Mouse (Mus musculus): ENCODE measurements around the gene Emilin3. TPM values are rescaled to one million over a fixed set of nuclear protein-coding genes. Genes with fewer than 3 reads are reported as not detected.
"Not testable (repeated sequence)": the region's sequence is repeated elsewhere in the genome, so short reads cannot be mapped to it uniquely, and the experiment has no call there.

Gene Emilin3
- polyA plus RNA-seq (2016; fragmentation: Nextera tagmentation; extraction: Ambion mirVana) = 5.1 and 7.5 TPM in 2 replicates

DNA sequence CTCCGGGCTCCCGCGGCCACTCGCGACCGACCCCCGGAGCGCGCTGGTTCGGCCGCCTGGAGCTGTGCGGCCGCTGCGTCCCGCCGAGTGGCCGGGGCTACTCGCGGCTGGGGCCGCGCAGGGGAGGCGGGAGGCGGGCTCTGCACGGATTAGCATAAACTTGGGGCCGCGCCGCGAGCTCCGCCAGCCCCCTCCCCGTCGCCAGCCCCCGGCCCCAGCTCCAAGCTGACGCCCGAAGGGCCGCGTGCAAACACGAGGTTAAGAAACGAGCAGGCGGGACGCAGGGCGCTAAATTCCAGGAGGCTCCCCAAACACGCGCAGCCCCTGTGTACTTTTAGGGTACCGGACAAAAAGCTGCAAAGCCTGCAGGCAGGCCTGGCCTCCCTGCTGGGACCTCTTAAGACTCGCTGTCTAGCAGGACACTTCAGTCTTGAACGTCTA, at the start of gene Emilin3:
TSS of gene Emilin3 (minus strand) at position 98 of the 441 bp plus-strand sequence.
- Histone ChIP-seq H3K4me2 (replicated peaks) (peak within 1 kb of the TSS; percentile 94), H3K9me3 (replicated peaks) (no peaks in the 10 kb centered on the region), H3K36me3 (no peaks in the 10 kb centered on the region), H3K4me3 (peak within 1 kb of the TSS; percentile 54), H3K9ac (peak within 1 kb of the TSS; percentile 55), H3K4me1 (peaks cover 19% of the 10 kb centered on the region), H3K27ac (no peak within 1 kb of the TSS), H3K27me3 (peaks cover 72% of the 10 kb centered on the region)
- peak; percentile 66 for ATAC-seq (ENCODE audit: low FRiP score)
- under 1% methylated on average over 46 of the region's 46 CpGs for WGBS

DNA sequence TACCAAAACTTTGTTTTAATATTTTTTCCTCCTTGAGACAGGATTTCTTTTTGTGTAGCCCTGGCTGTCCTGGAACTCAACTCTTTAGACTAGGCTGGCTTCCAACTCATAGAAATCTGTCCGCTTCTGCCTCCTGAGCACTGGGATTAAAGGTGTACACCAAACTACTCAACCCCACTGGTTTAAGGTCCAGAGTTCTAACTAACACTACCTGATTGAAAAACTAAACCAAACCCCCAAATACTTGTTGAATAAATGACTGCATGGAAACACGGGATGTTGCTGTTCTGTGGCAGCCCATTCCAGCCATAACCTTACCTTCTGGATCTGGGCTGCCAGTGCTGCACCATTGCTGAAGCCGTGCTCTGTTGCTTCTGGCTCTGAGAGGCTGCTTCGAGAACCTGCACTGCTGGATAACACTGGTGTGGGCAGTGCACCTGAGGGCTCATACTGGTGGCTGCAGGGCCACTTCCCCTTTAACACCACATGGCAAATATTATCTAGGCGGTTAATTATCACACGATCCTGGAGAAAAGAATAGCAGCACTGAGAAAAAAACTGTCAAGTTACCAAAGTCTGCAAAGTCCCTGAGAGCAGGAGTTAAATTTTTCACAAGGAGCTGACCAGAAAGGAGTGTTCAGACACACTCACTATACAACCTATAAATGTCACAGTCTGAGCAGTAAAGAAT, 49.0 kb upstream of the Emilin3 start:
- WGBS = 93% methylated on average over 6 of the region's 6 CpGs
- peaks cover 69% of the 10 kb centered on the region for H3K36me3 ChIP-seq
- no peak overlapping the region for H3K27ac ChIP-seq
- ATAC-seq (ENCODE audit: low FRiP score) = no peak
- no peaks in the 10 kb centered on the region for H3K27me3 ChIP-seq
- H3K4me3 ChIP-seq = no peak overlapping the region
- no peaks in the 10 kb centered on the region for H3K9me3 ChIP-seq (replicated peaks)
- no peaks in the 10 kb centered on the region for H3K4me1 ChIP-seq
- no peak overlapping the region for H3K4me2 ChIP-seq (replicated peaks)
- H3K9ac ChIP-seq = no peak overlapping the region

DNA sequence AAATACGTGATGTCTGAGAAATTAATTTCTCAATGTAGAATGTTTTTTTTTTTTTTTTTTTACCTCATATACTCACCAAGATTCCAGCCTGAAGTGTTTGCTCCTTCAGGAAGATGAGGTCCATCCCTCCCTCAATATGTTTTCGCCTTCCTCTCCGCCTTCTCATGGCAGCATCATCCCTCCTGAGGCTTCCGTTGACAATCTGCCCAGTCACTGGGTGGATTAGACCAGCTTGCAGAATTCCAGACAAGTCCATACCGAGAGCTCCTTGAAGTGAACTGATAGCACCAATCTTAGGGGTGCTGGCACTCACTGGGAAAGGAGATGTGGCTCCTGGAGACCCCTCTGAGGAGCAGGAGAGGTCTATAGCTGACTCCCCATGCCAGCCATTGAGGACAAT, 47.8 kb upstream of the Emilin3 start:
- no peak for ATAC-seq (ENCODE audit: low FRiP score)
- Histone ChIP-seq H3K4me2 (replicated peaks) (no peak overlapping the region), H3K36me3 (peaks cover 69% of the 10 kb centered on the region), H3K27ac (no peak overlapping the region), H3K4me3 (no peak overlapping the region), H3K4me1 (no peaks in the 10 kb centered on the region), H3K27me3 (no peaks in the 10 kb centered on the region), H3K9ac (no peak overlapping the region), H3K9me3 (replicated peaks) (no peaks in the 10 kb centered on the region)
- WGBS = 94% methylated on average over 5 of the region's 5 CpGs

DNA sequence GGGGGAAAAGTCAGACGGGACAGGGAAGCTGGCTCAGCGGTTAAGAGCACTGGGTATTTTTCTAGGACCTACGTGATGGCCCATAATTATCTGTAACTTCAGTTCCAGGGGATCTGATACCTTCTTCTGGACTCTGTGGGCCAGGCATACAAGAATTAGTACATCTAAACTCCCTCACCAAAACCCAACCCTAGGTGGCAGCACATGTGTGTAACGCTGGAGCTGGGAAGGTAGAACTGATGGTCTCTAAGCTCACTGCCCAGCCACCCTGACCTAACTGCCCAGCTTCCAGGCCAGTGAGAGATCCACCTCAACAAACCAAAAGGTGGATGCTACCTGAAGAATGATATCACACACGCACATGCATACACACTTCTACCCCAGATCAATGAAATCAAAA, 46.6 kb upstream of the Emilin3 start:
- no peaks in the 10 kb centered on the region for H3K4me1 ChIP-seq
- H3K4me2 ChIP-seq (replicated peaks) = no peak overlapping the region
- H3K27me3 ChIP-seq = no peaks in the 10 kb centered on the region
- WGBS = 92% methylated on average over 5 of the region's 5 CpGs
- H3K4me3 ChIP-seq = no peak overlapping the region
- H3K27ac ChIP-seq = no peak overlapping the region
- no peaks in the 10 kb centered on the region for H3K9me3 ChIP-seq (replicated peaks)
- no peak overlapping the region for H3K9ac ChIP-seq
- H3K36me3 ChIP-seq = peaks cover 71% of the 10 kb centered on the region
- no peak for ATAC-seq (ENCODE audit: low FRiP score)

DNA sequence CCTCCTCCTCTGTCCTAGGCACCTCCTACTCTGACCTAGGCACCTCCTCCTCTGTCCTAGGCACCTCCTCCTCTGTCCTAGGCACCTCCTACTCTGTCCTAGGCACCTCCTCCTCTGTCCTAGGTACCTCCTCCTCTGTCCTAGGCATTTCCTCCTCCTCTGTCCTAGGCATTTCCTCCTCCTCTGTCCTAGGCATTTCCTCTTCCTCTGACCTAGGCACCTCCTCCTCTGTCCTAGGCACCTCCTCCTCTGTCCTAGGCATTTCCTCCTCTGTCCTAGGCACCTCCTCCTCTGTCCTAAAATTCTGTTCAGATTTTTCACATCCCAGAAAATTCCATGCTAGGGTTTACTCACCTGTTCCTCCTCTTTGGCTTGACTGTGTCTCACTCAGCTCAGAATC, 45.7 kb upstream of the Emilin3 start:
- ATAC-seq (ENCODE audit: low FRiP score); H3K27me3 ChIP-seq; H3K4me3 ChIP-seq; H3K27ac ChIP-seq; H3K4me1 ChIP-seq; H3K9ac ChIP-seq; H3K4me2 ChIP-seq (replicated peaks); H3K9me3 ChIP-seq (replicated peaks): not testable (repeated sequence)
- H3K36me3 ChIP-seq = peaks cover 76% of the 10 kb centered on the region

DNA sequence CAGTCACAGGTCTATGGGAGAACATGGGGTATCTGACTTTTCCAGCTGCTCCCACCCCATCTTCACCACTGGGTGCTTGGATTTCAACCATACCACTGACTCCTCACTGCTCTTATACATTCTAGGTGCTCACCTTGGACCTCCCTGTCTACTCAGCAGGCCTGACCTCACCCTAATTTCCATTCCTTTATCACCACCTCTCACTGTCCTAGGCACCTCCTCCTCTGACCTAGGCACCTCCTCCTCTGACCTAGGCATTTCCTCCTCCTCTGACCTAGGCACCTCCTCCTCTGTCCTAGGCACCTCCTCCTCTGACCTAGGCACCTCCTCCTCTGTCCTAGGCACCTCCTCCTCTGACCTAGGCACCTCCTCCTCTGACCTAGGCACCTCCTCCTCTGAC, 45.2 kb upstream of the Emilin3 start:
- not testable (repeated sequence) for H3K4me2 ChIP-seq (replicated peaks); ATAC-seq (ENCODE audit: low FRiP score); H3K27me3 ChIP-seq; H3K4me1 ChIP-seq; H3K27ac ChIP-seq; H3K4me3 ChIP-seq; H3K9ac ChIP-seq; H3K9me3 ChIP-seq (replicated peaks)
- peaks cover 76% of the 10 kb centered on the region for H3K36me3 ChIP-seq

DNA sequence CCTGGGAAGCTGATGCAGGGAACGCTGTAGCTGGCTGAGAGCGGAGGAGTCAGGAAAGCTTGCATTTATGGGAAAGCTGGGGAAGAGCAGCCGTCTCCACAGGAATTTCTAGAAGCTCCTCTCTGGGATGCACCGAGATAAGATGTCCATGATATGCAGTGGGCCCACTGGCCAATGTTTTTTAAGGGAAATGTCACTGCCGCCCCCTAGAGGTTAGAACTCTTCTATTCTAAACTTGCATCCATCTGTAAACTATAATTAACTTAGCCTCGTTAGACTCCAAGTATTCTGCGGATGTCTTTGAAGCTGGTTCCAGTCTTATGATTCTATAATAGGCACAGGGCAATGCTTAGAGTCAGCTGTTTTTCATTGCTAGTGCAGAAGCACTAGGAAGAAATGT, 43.2 kb upstream of the Emilin3 start:
- 76% methylated on average over 7 of the region's 7 CpGs for WGBS

DNA sequence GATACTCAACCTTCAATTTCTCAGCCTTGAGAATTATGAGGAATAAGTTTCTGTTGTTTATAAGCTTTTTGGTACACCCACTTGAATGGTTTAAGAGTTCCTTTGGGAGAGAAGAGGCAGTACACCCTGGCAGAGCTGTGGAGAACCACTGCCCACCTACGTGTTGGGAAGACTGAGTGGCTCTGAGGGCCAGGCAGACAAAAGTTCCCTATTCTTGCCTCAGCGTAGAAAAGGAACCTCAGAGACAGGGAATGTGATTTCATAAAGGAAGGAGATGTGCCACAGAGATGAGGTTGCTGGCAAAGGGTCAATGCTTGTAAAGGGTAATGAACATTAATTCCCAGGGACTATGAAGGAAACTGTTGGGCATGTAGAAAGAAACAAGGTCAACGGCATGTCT, 42.4 kb upstream of the Emilin3 start:
- Histone ChIP-seq H3K27me3 (no peaks in the 10 kb centered on the region), H3K4me1 (0 out of 2 replicates have a peak, but pooled peaks cover 2% of the 10 kb centered on the region), H3K9ac (no peak overlapping the region), H3K27ac (no peak overlapping the region), H3K4me2 (replicated peaks) (no peak overlapping the region), H3K9me3 (replicated peaks) (no peaks in the 10 kb centered on the region), H3K4me3 (no peak overlapping the region), H3K36me3 (peaks cover 74% of the 10 kb centered on the region)
- ATAC-seq (ENCODE audit: low FRiP score) = no peak
- WGBS = 96% methylated on average over 3 of the region's 3 CpGs

More for the DNA sequence above, 43.2 kb upstream of the Emilin3 start:
- Histone ChIP-seq H3K27ac (no peak overlapping the region), H3K4me2 (replicated peaks) (no peak overlapping the region), H3K9me3 (replicated peaks) (no peaks in the 10 kb centered on the region), H3K36me3 (peaks cover 73% of the 10 kb centered on the region), H3K4me1 (0 out of 2 replicates have a peak, but pooled peaks cover 2% of the 10 kb centered on the region), H3K27me3 (no peaks in the 10 kb centered on the region), H3K9ac (no peak overlapping the region), H3K4me3 (no peak overlapping the region)
- no peak for ATAC-seq (ENCODE audit: low FRiP score)

DNA sequence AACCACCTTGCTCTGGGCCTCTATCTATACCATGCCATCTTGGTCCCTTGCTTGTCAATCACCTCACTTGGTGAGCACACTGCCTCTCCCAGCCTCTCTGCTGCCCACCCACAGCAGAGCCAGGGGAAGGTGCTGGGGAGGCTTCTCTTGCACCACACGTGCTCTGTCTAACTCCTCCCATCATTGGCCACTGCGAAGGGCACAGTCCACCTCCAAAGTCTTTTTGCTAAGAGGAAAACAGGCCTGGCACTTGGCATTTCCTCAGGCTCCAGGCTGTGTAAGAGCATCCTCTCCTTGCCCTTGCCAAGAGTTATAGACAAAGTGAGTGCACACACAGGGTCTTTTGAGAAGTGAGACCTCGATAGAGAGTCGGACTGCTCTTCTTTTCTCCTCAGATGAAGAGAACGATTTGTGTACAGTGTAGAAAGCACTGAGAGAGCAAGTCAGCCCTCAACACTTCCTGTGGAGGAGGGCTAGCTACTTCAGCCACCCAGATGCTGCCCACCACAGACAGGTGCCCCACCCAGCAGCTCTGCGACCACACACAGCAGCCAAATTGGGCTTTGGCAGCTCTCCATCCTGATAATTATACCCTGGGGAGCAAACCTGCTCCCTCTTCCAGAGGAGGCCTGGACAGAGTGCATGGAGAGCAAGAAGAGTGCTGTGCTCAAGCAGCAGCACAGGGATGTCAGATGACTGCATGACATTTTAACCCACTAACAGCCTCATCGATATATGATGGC, 41.2 kb upstream of the Emilin3 start:
- H3K9me3 ChIP-seq (replicated peaks) = no peaks in the 10 kb centered on the region
- no peak overlapping the region for H3K27ac ChIP-seq
- ATAC-seq (ENCODE audit: low FRiP score) = no peak
- WGBS = 88% methylated on average over 7 of the region's 7 CpGs
- H3K4me3 ChIP-seq = no peak overlapping the region
- H3K4me1 ChIP-seq = 0 out of 2 replicates have a peak, but pooled peaks cover 2% of the 10 kb centered on the region
- no peak overlapping the region for H3K9ac ChIP-seq
- peaks cover 80% of the 10 kb centered on the region for H3K36me3 ChIP-seq
- no peak overlapping the region for H3K4me2 ChIP-seq (replicated peaks)
- no peaks in the 10 kb centered on the region for H3K27me3 ChIP-seq

DNA sequence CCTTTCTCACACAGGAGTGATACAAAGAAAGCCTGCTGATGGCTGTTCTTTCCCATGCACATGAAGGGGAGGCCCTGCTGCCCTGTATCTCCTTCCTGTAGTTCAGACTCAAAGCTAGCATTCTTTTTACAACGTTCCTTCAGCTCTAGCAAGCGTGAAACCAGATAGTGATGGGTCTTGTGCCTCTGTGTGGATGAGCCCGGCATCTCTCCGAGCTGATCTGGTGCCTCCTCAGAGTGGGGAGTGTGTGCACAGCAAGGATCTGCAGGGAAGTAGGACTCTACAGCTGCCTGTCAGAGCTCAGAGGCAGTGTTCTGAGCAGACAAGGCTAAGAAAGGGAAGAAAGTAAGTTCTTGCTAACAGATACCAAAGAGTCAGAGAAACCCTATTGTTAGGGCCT, 39.5 kb upstream of the Emilin3 start:
- no peak for ATAC-seq (ENCODE audit: low FRiP score)
- Histone ChIP-seq H3K4me3 (no peak overlapping the region), H3K9me3 (replicated peaks) (no peaks in the 10 kb centered on the region), H3K27me3 (no peaks in the 10 kb centered on the region), H3K9ac (no peak overlapping the region), H3K36me3 (peaks cover 81% of the 10 kb centered on the region), H3K27ac (no peak overlapping the region), H3K4me2 (replicated peaks) (no peak overlapping the region), H3K4me1 (0 out of 2 replicates have a peak, but pooled peaks cover 2% of the 10 kb centered on the region)
- WGBS = 82% methylated on average over 4 of the region's 4 CpGs

DNA sequence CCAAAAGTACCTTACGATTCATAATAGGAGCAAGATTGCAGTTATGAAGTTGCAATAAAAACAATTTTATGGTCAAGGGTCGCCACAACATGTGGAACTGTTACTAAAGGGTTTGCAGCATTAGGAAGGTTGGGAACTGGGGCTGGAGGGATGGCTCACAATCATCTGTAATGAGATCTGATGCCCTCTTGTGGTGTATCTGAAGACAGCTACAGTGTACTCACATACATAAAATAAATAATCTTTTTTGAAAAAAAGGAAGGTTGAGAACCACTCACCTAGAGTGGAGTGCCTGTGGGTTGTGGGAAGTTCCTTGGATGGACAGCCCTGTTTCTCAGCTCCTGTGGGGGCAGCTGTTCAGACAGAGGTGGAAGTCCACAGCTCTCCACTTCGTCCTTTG, 30.3 kb upstream of the Emilin3 start:
- H3K36me3 ChIP-seq = peaks cover 14% of the 10 kb centered on the region
- no peaks in the 10 kb centered on the region; the same call in 1 of the 2 replicates for H3K4me1 ChIP-seq
- no peak for ATAC-seq (ENCODE audit: low FRiP score)
- no peak overlapping the region for H3K27ac ChIP-seq
- H3K9me3 ChIP-seq (replicated peaks) = no peaks in the 10 kb centered on the region
- 72% methylated on average over 3 of the region's 3 CpGs for WGBS
- no peak overlapping the region for H3K4me3 ChIP-seq
- no peak overlapping the region for H3K9ac ChIP-seq
- H3K27me3 ChIP-seq = no peaks in the 10 kb centered on the region
- H3K4me2 ChIP-seq (replicated peaks) = no peak overlapping the region

DNA sequence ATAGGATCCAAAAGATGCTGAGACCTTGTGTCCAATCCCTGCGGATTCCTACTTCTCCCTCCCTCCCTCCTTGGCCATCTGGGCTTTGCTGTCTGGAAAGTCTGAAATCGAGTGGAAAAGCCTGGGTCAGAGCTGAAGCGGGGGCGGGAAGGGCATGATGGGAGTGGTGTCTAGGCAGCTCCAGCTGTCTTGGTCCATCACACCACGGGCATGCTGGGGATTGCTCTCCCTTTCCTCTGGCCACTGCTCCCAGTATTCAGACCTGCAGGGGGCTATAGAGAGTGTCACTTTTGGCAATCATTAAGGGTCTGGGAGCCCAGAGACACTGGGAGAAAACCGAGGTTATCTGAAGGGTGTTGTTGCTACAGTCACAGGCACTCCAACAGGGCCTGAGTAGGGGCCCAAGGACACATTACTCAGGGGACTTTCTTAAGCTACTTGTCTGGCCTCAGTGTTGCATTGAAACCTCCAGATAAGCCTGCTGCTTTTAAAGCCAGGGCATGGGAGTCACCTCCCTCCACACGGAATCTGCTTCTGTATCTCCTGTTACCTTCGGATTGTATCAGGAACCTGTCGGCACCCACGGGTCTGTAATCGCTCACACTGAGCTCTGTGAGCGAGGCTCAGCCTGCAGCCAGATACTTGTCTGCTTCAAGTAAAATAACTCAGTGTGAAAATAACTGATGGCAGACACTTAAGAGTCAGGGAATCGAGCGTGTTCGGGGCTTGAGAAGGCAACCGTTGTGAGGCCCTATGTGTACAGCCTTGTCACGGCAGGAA, 29.0 kb upstream of the Emilin3 start:
- H3K27me3 ChIP-seq = no peaks in the 10 kb centered on the region
- 75% methylated on average over 17 of the region's 17 CpGs for WGBS
- no peaks in the 10 kb centered on the region; the same call in 1 of the 2 replicates for H3K4me1 ChIP-seq
- H3K9ac ChIP-seq = no peak overlapping the region
- no peak overlapping the region for H3K27ac ChIP-seq
- H3K9me3 ChIP-seq (replicated peaks) = no peaks in the 10 kb centered on the region
- H3K4me3 ChIP-seq = no peak overlapping the region
- H3K4me2 ChIP-seq (replicated peaks) = no peak overlapping the region
- peaks cover 9% of the 10 kb centered on the region for H3K36me3 ChIP-seq
- no peak for ATAC-seq (ENCODE audit: low FRiP score)

Data from hindbrain, embryonic 12.5 days (tissue).